ENCODE assay signal across 8 mouse cellular contexts in the genomic region with DNA sequence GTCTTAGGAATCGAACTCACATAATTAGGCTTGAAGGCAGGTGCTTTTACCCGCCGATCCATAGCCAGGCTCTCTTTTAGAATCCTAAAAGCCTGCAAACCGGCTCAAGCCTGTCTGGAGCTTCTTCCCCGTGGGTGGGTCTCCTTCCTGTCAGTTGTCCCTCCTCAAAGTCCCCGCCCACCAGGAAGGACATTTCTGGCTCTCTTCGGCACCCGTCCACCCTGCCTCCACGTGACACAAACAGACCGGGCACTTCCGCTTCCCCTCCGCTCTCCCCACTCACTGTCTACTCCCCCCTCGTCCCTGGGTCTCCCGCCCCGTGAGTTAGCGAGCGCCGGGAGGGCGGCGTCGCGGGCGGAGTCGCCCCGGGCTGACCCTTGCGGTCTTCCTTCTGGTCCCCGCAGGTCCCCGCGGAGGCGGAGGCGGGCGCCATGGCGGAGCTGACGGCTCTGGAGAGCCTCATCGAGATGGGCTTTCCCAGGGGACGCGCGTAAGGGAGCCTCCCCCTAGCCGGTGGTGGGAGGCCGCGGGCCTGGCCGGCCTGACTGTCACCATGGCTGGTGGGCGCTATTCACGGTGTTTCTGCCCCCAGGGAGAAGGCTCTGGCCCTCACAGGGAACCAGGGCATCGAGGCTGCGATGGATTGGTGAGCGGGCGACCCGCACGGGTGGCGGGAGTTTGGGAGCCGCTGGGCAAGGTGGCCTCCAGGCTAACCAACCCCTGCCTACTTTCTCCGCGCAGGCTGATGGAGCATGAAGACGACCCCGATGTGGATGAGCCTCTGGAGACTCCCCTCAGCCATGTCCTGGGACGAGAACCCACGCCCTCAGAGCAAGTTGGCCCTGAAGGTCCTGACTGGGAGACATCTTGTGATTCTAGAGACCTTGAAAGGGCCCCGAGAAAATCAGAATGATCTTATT. TPM values are rescaled to one million over a fixed set of nuclear protein-coding genes. Genes with fewer than 3 reads are reported as not detected.
DNase-seq lines count a peak whose midpoint lies in the region; ATAC-seq and TF ChIP-seq lines count a peak whose summit lies in the region.

TSS of gene Ubxn1 (plus strand) at position 230 of the 920 bp plus-strand sequence.

- no peaks in the 10 kb centered on the region for H3K9me3 ChIP-seq in ES-E14 (ENCODE audit: control insufficient read depth, insufficient read depth, low read depth, low read length)
- H3K9me3 ChIP-seq in forebrain, embryonic 15.5 days = no peaks in the 10 kb centered on the region

- H3K4me1 ChIP-seq in ES-E14 (ENCODE audit: control insufficient read depth in 2 of 2, insufficient read depth in 2 of 2, low read length in 2 of 2, poor library complexity in 1 of 2) = no peaks in the 10 kb centered on the region; a peak in 2 of 4 replicates
- peaks cover 18% of the 10 kb centered on the region for H3K4me1 ChIP-seq in forebrain, embryonic 15.5 days
- H3K4me1 ChIP-seq in lung, adult 2 months (ENCODE audit: control insufficient read depth, insufficient read depth, low read length) = no peaks in the 10 kb centered on the region; the same call in 1 of the 2 replicates

- WGBS in forebrain, embryonic 15.5 days = 1% methylated on average over 59 of the region's 59 CpGs
- 1% methylated on average over 59 of the region's 59 CpGs for WGBS in lung, adult 2 months

- peak; percentile 97 for ATAC-seq in forebrain, embryonic 15.5 days (replicated peaks)
- peak; percentile 97 for ATAC-seq in neutrophil, adult 5-6 weeks (ENCODE audit: extremely low read depth, insufficient number of reproducible peaks, low FRiP score, poor library complexity, severe bottlenecking)

- H3K27me3 ChIP-seq in forebrain, embryonic 15.5 days = no peaks in the 10 kb centered on the region

- peak; percentile 99 for DNase-seq in ES-E14 (ENCODE audit: low read depth, low spot score)
- peak; percentile 97 for DNase-seq in cerebellum, adult 11-12 months
- DNase-seq in heart, postnatal 25 days (ENCODE audit: low spot score) = peak; percentile 97
- peak; percentile 99 for DNase-seq in layer of hippocampus, adult 18-20 months (ENCODE audit: low spot score in 2 of 2)
- DNase-seq in lung, adult 2 months = peak; percentile 98
- DNase-seq in thymus, adult 18-20 months = peak; percentile 97 to 98

- intact Hi-C loops in heart, postnatal 25 days (cut with DNase I) = no loop called here

- peaks cover 25% of the 10 kb centered on the region for H3K36me3 ChIP-seq in ES-E14 (ENCODE audit: control insufficient read depth, insufficient read depth, low read length, poor library complexity, severe bottlenecking)
- H3K36me3 ChIP-seq in forebrain, embryonic 15.5 days = peaks cover 32% of the 10 kb centered on the region

- TF ChIP-seq POLR2A in lung, adult 2 months (IDR thresholded peaks at IDR 0.05; ENCODE audit: borderline replicate concordance, extremely low read depth, low read depth, low read length) = peak; percentile 51; the same call in 1 of the 2 replicates

- H3K9ac ChIP-seq in ES-E14 (ENCODE audit: insufficient read depth, low read depth, low read length, poor library complexity, severe bottlenecking) = peak within 1 kb of the TSS; percentile 98
- H3K9ac ChIP-seq in forebrain, embryonic 15.5 days (replicated peaks) = peak within 1 kb of the TSS; percentile 86

- H3K27ac ChIP-seq in ES-E14 (ENCODE audit: insufficient read depth, low read depth, low read length, poor library complexity, severe bottlenecking) = peak within 1 kb of the TSS; percentile 88
- peak within 1 kb of the TSS; percentile 66 for H3K27ac ChIP-seq in forebrain, embryonic 15.5 days (replicated peaks)

- H3K4me2 ChIP-seq in forebrain, embryonic 15.5 days (replicated peaks) = peak within 1 kb of the TSS; percentile 91

- H3K4me3 ChIP-seq in ES-E14 (ENCODE audit: insufficient read depth in 1 of 2, low read depth in 1 of 2, low read length in 2 of 2, poor library complexity in 1 of 2, severe bottlenecking in 1 of 2) = peak within 1 kb of the TSS; percentile 91 to 95
- peak within 1 kb of the TSS; percentile 70 for H3K4me3 ChIP-seq in forebrain, embryonic 15.5 days
- H3K4me3 ChIP-seq in lung, adult 2 months (replicated peaks; ENCODE audit: extremely low read depth, low read depth, low read length) = peak within 1 kb of the TSS; percentile 72

- no peak for TF ChIP-seq CTCF in lung, adult 2 months (IDR thresholded peaks at IDR 0.05; ENCODE audit: insufficient read depth, low read length)

- in situ Hi-C loops in ES-E14 (cut with MboI; ENCODE audit: low sequenced_read_pairs in 2 of 2, unreplicated experiment in 2 of 2) = loop anchor here in 1 of 2 experiments (25.0 kb wide), 1 partner anchor 216 kb away; the partner anchor contains the start of gene Scgb1a1

TF ChIP-seq in ES-E14, 5 proteins besides CTCF, POLR2A, EP300 and RAD21:
- TF ChIP-seq ZNF384 (IDR thresholded peaks at IDR 0.05; ENCODE audit: low read depth, low read length) (0 out of 2 replicates have a peak, but pooled peaks have one; percentile 12), CHD2 (IDR thresholded peaks at IDR 0.05; ENCODE audit: low read depth, low read length) (no peak), MAFK (IDR thresholded peaks at IDR 0.05; ENCODE audit: insufficient read depth, low read depth, low read length) (no peak), HCFC1 (IDR thresholded peaks at IDR 0.05; ENCODE audit: borderline replicate concordance, insufficient read depth, low read length) (peak; percentile 83), ZC3H11A (IDR thresholded peaks at IDR 0.05; ENCODE audit: borderline replicate concordance, low read depth, low read length) (no peak)

RNA-seq across cellular contexts. Expression of gene Ubxn1, which starts in this region (rescaled TPM):
- 207 and 220 TPM in 2 replicates for total RNA-seq in ES-E14 (2012; rRNA removed)
- polyA plus RNA-seq in forebrain, embryonic 15.5 days (2015; fragmentation: Nextera tagmentation; extraction: Ambion mirVana) = 178 and 181 TPM in 2 replicates
- total RNA-seq in heart, postnatal 25 days (2021) = 100 to 1,000 TPM; 113 to 124 TPM
- total RNA-seq in layer of hippocampus, adult 18-20 months (2021) = 100 to 1,000 TPM; 103 to 109 TPM
- 84.2 and 101 TPM in 2 replicates for polyA plus RNA-seq in lung, adult 2 months (2012; rRNA removed)
- total RNA-seq in neutrophil, adult 5-6 weeks (2017) = 167 TPM in 2 replicates

Comparison
In these comparisons a context has a peak if more than half of its experiments do, and no peak if none do; other contexts are left out.
1. Peak in every context shown above with its lines: DNase-seq, ATAC-seq, H3K4me3 ChIP-seq and H3K27ac ChIP-seq.